Mouse (Mus musculus): ENCODE measurements around the gene Slc16a6.

Slc16a6 gene

GRCm38 (mm10) chr11:109445438-109446035 is 27.9 kb downstream of the Slc16a6 start:
- no peak for DNase-seq (ENCODE audit: low read depth, low spot score)

DNA sequence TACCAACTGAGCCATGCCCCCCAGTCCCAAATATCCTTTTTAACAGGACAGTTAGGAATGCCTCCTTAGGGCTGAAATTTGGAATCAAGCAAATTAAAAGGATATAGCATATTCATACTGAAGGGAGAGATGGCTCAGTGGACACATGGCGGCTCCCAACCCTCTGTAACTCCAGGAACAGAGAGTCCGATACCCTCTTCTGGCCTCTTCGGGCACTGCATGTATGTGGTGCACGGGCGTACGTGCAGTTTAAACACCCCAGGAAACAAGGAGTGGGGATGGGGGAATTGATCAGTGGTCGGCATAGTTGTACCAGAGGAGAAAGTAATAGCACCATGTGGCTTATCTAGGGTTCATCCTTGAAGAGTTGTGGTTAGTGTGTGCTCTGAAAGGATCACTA is 28.8 kb downstream of the Slc16a6 start:
- DNase-seq (ENCODE audit: low read depth, low spot score) = no peak

DNA sequence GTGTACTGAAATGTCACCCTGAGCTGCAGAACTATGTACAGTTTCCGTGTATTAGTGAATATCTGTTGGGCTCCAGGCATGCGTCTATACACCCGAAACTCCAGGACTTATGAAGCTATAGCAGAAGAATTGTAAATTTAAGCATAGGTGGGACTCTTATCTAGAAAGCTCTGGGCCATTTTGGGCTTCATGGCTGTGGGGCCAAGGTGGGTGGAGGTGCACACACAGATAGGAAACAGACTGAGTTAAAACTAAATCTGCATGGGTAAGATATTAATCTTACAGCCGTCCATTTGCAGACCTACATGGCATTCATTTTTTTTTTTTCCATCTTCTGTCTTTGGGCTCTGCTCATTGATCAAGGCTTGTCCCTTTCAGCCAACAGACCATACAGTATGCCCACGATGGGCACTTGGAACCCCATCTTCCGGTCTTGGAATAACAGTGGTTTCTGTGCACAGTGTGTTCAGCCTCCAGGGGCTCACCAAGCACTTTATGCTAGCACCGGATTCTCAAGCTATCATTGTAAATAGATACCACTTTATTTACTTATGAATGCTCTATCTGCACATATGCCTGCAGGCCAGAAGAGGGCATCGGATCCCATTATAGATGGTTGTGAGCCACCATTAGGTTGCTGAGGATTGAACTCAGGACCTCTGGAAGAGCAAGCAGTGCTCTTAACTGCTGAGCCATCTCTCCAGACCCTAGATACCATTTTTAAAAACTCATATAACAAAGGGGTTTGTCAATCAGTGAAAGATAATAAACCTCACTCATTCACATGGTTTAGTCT is 29.7 kb downstream of the Slc16a6 start:
- no peak for DNase-seq (ENCODE audit: low read depth, low spot score)

DNA sequence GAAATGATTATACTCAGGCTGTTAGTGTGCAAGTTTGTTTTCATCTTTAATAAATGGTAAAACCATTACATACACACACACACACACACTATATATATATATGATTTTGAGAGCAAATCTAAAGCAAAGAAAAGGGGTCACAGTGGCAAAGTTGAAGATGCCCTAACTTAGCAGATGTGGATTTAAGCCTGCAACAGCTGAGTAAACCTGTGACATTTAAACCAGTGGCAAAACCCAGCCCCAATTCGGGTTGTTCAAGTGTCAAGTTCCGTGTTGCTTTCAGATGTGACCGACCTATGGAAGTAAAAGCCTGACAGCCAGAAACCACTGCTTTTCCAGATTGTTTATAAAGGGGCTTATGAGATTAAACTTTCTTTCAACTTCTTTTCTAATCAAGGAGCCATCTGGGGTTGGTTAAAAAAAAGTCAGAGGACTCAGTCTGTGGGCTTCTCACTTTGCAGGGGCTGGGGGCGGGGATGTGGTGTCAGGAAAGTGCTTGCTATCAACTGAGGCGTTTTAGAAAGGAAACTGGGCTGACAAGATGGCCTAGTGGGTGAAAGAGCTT is 31.1 kb downstream of the Slc16a6 start:
- no peak for DNase-seq (ENCODE audit: low read depth, low spot score)

DNA sequence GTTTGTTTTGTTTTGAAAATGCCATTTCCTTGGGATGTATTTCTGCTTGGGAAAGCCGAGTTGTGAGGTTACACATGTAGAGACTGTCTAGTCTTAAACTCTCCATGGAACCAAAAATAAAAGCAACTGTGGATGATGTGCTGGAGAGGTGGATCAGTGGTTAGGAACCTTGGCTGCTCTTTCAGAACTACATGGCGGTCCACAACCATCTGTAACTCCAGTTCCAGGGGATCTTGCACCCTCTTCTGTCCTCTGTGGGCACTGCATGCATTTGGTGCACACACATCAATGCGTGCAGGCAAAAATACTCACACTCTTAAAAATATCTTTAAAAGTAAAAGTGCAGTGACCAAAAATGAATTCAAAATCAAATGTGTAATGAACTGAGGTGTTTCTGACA is 32.3 kb downstream of the Slc16a6 start:
- no peak for DNase-seq (ENCODE audit: low read depth, low spot score)

GRCm38 (mm10) chr11:109440641-109441040 is 32.8 kb downstream of the Slc16a6 start:
- no peak for DNase-seq (ENCODE audit: low read depth, low spot score)

- peak; percentile 57 for DNase-seq (ENCODE audit: low read depth, low spot score)
Measured at GRCm38 (mm10) chr11:109439829-109440340, 33.5 kb downstream of the Slc16a6 start.

DNA sequence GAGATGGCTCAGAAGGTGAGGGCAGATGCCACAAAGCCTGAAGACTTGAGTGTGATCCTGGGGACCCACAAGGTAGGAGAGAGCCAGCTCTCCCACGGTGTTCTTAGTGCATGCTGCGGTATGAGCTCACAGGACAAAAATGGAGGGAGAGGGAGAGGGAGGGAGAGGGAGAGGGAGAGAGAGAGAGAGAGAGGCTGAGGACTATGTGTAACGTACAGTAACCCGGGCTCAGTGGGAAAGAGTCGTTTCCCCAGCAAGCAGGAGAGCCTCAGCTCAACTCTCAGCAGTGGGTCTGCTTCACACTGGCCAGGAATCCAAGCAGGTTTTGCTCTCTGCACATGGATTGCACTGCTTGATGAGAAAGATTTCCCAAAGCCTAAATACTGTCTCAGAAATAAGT is 34.2 kb downstream of the Slc16a6 start:
- no peak for DNase-seq (ENCODE audit: low read depth, low spot score)

DNA sequence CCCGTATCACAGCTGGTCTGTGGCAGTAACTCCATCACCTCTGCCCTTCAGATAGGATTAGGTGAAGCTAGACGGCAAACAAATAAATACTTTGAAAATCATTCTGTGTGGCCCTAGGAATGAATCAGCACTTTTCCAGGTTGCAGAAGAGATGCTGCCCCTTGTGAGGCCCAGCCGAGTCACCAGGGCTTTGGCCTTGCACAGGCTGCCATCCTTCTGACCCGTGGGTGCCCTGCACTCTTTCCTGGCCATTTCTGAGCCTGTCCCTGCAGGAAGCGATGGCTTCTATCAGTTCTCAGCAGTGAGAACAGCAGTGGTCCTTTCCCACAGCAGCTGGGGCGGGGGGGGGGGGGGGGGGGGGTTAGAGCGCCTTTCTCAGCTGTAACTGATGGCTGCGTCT is 36.5 kb downstream of the Slc16a6 start:
- no peak for DNase-seq (ENCODE audit: low read depth, low spot score)

- no peak for DNase-seq (ENCODE audit: low read depth, low spot score)
Measured at GRCm38 (mm10) chr11:109434233-109434798, 39.1 kb downstream of the Slc16a6 start.

GRCm38 (mm10) chr11:109427353-109427752 is 46.0 kb downstream of the Slc16a6 start:
- no peak for DNase-seq (ENCODE audit: low read depth, low spot score)

DNA sequence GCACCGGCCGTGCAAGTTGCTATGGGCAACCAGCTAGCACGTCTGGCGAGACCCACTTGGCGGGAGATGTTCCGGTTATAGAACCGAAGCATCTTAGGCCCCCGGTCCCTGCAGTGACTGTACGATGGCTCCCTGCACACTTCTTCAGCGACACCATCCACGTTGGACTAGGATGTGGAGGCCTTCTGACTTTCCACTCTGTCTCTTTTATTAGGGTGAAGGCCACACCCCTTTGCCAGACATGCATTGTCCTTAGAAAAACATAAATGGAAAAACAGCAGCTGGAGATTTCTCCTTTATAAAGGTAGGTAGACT is 47.2 kb downstream of the Slc16a6 start:
- DNase-seq (ENCODE audit: low read depth, low spot score) = no peak

DNA sequence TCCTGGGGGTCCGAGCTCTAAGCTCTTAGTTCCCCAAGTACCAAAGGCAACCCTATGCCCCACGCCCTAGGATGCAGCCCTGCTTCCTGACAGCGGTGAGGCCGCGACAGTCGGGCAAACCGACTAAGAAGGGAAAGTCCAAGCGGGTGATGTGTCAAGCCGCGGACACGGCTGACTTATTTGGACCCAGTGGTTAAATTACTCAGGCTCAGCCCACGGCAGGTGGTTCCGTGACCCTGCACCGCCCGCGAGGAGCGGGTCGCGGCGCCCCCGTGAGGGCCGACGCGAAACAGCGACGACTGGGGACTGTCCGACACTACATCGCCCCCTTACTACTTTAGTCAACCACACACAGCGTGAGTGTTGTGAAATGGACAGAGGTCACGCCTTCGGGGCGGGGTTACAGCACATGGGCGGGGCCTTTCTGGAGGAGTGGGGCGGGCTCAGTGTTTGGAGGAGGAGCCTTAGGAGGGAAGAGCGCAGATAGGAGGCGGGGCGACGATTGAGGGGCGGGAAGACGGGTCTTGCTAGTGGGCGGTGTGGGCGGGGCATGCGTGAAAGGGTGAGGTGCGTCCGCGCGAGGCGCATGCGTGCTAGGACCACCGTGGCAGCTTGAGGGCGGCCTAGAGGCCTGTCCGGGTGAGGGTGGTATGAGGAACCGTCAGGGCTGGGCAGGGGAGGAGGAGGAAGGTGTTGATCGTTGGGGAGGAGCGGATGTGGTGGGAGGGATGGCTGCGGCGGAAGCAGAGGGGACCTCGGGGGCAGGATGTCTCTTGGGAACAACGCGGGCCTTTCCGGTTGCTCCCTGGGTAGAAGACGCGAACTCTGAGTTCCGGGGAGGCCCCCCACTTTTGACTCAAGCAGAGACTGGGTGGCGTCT is 47.8 kb downstream of the Slc16a6 start, which contains the start of gene Amz2:
Gene Amz2 (plus strand): TSS at position 555 of the 880 bp plus-strand sequence.
- DNase-seq (ENCODE audit: low read depth, low spot score) = peak; percentile 97

- no peak for DNase-seq (ENCODE audit: low read depth, low spot score)
Measured at GRCm38 (mm10) chr11:109423294-109423693, 50.1 kb downstream of the Slc16a6 start.

DNA sequence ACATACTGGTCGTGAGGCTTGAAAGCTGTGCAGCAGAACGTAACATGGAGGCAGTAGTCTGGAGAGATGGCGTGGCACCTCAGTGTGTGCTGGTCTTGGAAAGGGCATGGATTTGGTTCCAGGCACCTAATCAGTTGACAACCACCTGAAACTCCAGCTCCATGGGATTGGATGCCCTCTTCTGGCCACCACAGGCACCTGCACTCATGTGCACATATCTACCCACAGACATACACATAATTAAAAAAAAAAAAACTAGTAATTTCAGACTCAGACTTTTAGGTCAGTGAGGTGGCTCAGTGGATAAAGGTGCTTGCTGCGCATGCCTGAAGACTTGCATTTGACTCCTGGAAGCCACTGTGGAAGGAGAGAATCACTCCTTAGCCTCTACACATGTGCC is 51.1 kb downstream of the Slc16a6 start:
- DNase-seq (ENCODE audit: low read depth, low spot score) = no peak

DNA sequence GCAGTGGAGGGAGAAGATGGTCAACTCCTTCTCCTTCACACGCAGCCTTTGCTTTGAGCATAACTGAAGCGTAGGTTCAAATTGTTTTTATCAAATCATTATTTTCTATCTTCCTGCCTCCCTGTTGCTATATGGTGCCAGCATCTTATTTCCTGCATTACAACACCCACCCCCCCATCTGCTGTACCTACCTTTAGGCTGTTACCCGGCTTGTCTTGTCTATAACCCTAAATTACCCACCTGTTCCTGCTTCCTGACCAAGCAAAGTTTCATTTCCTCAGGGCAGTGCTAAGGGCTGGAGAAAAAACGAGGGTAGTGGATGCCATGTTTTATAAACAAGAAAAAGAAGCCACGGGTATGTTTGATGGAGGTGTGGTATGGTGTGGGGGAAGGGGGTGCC is 52.2 kb downstream of the Slc16a6 start:
- no peak for DNase-seq (ENCODE audit: low read depth, low spot score)

DNA sequence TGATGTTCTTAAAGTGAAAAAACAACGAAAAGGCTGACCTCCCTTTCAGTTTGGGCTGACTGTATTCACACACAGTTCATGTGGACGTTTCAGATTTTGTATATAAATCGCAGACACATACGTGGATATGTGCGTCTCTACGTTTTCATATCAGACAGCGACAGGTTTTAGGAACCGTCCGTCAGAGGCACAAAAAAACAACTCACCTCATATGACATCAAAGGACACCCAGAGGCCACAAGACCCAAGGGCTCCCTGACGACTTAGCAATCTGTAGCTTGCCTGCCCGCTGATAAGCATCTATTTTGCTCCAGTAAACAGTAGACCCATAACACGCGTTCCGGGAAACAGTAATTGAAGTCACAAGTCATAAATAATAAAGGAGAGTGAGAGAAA is 52.8 kb downstream of the Slc16a6 start:
- no peak for DNase-seq (ENCODE audit: low read depth, low spot score)

- no peak for DNase-seq (ENCODE audit: low read depth, low spot score)
Measured at GRCm38 (mm10) chr11:109419961-109420566, 53.3 kb downstream of the Slc16a6 start.

DNA sequence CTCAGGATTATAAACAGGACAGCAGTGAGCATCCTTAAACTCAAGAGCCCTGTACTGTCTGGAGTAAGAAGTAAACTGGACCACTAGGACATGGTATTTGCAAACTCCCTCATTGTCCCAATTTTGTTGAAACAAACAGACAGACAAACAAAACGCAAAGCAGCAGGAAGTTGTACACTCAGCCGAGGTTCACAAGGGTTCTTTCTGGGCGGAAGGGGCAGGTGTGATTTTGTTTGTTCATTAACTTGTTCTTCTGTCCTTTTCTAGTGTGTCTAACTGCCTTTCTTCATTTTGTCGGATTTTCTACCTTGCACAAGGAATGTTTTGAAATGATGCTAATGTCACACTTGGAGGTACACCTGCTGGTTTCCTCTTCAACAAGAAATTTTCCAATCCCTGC is 53.9 kb downstream of the Slc16a6 start:
- no peak for DNase-seq (ENCODE audit: low read depth, low spot score)

DNA sequence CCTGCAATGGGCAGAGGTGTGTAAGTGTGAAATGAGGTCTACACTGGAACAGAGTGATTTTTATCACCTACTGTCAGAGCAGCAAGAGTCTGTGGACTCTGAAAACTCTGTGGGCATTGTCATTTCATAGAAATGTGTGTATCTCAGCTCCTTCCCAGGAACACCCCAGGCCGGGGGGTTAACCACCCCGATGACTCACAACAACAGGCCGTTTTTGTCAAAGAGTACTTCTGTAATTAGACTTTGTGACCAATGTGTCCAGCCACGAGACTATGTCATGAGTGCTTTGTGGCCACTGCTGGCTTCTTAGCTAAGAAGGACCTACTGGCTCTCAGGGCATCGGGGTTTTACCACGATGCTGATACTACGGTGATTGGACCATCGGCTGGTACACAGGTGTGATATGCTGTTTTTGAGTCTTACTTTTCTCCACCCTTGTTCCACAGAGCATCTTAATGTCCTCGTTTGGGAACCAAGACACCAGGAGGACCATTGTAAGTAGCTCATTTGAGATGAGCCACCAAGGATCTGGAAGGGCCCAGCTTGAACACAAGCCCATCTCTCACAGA is 55.8 kb downstream of the Slc16a6 start:
- no peak for DNase-seq (ENCODE audit: low read depth, low spot score)

All from retina, adult 2 months (tissue).